Mouse (Mus musculus): Measurements from ENCODE around the gene Nfam1. TPM values are rescaled to one million over a fixed set of nuclear protein-coding genes. Genes with fewer than 3 reads are reported as not detected.

Gene Nfam1
- polyA plus RNA-seq, 1 experiment from 2014 or later = 2.4 TPM

DNA sequence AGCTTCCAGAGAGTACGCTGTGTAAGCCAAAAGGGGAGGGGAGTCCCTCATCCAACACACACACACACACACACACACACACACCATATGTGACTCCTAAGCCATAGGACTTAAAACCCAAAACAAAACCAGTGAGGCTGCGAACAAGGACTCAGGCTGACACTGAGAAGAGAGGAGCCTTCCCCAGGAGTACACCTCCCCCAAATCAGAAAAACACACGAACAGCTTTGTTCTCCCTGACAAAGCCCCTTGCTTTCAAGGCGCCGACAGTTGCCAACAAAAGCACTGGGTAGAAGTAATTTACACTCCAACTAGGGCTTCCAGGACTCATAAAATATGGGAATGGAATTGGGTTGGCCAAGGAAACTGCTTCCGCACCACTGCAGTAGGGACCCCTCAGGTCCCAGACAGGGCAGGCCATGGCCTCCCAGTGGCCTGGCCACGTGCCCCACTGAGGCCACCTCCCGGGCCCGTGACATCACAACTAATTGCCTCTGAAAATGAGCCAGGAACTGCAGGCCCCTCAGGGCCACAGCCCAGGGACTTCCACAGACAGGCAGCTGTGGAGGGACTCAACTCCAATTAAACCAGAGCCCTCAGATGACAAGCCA, 49.6 kb downstream of the Nfam1 start:
- Histone ChIP-seq H3K4me1 (peaks cover 79% of the 10 kb centered on the region), H3K36me3 (replicated peaks) (no peaks in the 10 kb centered on the region), H3K4me3 (peak overlapping the region; percentile 43), H3K27me3 (replicated peaks; ENCODE audit: low read depth, poor library complexity, severe bottlenecking) (peaks cover 80% of the 10 kb centered on the region), H3K9me3 (no peaks in the 10 kb centered on the region), H3K27ac (replicated peaks) (peak overlapping the region; percentile 83)
- peak; percentile 72 for DNase-seq (ENCODE audit: low spot score)
- WGBS = 2% methylated on average over 9 of the region's 9 CpGs

DNA sequence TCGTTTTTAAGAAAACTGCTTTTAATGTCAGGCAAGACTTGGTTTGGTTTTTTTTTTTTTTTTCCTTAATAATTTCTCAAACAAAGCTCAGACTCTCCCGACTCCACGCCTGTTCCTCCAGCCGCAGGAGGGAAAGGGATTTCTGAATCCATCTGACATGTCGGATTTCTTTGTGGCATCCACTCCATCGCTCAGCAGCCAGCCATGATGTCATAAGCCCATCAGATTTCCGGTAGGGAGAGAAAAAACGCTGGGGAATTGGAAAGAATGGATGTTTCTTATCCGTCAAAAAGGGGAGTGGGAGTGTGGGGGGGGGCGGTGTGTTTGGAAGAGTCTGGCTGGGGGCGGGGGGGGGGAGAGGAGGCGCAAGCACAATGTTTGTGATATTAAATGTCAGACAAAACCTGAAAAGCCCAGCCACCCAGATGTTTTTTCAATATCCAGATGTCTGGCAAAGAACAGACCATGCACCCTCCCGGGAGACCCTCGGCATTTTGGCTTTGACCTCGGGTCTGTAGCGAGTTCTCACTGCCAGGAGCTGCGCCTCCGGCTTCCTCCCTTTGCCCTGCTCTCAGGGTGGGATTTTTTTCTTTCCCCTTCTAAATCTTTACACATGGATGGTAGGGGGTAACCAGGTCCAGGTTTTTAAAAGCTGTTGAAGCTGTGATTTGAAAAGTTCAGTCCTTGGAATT, 50.2 kb downstream of the Nfam1 start:
- peak overlapping the region; percentile 43 for H3K4me3 ChIP-seq
- no peaks in the 10 kb centered on the region for H3K9me3 ChIP-seq
- H3K27me3 ChIP-seq (replicated peaks; ENCODE audit: low read depth, poor library complexity, severe bottlenecking) = peaks cover 80% of the 10 kb centered on the region
- H3K36me3 ChIP-seq (replicated peaks) = no peaks in the 10 kb centered on the region
- 8% methylated on average over 18 of the region's 18 CpGs for whole genome bisulfite sequencing
- DNase-seq (ENCODE audit: low spot score) = peak; percentile 79
- peak overlapping the region; percentile 83 for H3K27ac ChIP-seq (replicated peaks)
- H3K4me1 ChIP-seq = peaks cover 73% of the 10 kb centered on the region

DNA sequence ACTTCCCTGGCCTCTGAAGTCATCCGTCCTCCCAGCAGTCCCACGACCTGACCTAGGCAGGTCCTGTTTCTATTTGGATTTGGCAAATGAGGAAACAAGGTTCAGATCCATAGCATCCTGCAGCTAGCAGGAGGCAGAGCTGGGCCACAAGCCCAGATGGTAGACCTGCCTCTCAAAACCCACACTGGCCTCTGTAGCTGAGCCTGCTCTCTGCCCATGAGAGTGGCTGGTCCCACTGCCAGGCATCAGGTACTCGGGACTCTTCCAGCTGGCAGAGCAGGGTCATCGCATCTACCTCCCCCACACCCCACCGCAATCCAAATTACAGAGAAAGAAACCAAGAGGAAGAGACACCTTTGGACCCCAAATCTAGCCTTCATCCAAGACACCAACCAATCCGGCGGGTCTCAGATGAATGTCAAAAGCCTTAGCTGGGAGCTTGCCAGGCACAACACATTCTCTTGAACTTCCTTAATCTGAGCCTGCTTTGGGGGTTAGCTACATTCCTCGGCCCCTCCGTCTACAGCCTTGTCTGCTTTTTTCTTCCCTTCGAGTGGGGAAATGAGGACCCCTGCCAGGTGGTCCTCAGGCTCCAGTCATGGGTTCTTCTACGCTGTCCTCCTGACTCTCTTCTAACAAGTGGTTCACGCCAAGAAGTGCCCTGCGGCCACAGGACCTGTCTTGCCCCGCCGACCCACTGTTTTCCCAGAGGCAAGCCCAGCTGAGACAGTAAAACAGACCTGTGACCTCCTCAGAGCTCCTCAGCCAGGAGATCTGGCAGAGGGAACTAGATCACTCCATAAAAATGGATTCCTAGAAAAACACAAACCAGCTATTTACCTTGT, 51.2 kb downstream of the Nfam1 start:
- Histone ChIP-seq H3K36me3 (replicated peaks) (no peaks in the 10 kb centered on the region), H3K9me3 (no peaks in the 10 kb centered on the region), H3K4me1 (peaks cover 67% of the 10 kb centered on the region), H3K27me3 (replicated peaks; ENCODE audit: low read depth, poor library complexity, severe bottlenecking) (peaks cover 76% of the 10 kb centered on the region), H3K27ac (replicated peaks) (peak overlapping the region; percentile 83), H3K4me3 (no peak overlapping the region; the same call in 1 of the 2 replicates)
- peak; percentile 25 for DNase-seq (ENCODE audit: low spot score)
- WGBS = 29% methylated on average over 15 of the region's 15 CpGs

DNA sequence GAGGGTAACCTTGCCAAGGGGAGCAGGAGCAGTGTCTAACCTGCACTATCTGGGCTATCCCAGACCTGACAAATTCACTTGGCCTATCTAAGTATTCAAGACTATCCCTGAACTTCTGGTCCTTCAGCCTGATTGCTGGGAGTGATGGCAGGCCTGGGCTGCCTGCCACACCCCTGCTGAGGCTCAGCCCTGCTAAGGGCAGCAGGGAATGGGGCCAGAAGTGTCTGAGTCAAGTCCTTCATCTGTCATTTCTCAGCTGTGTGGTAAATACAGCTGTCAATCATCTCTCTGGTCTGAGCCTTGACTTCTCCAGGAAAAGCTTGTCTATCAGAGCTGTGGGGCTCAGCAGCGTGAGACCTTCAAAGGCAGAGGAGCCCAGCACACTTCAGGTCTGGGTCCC, 53.6 kb downstream of the Nfam1 start:
- Histone ChIP-seq H3K4me1 (peaks cover 59% of the 10 kb centered on the region), H3K4me3 (no peak overlapping the region), H3K9me3 (no peaks in the 10 kb centered on the region), H3K27me3 (replicated peaks; ENCODE audit: low read depth, poor library complexity, severe bottlenecking) (peaks cover 58% of the 10 kb centered on the region), H3K27ac (replicated peaks) (peak overlapping the region; percentile 44; the same call in 1 of the 2 replicates), H3K36me3 (replicated peaks) (no peaks in the 10 kb centered on the region)
- 88% methylated on average over 1 of the region's 1 CpGs for WGBS
- DNase-seq (ENCODE audit: low spot score) = no peak

DNA sequence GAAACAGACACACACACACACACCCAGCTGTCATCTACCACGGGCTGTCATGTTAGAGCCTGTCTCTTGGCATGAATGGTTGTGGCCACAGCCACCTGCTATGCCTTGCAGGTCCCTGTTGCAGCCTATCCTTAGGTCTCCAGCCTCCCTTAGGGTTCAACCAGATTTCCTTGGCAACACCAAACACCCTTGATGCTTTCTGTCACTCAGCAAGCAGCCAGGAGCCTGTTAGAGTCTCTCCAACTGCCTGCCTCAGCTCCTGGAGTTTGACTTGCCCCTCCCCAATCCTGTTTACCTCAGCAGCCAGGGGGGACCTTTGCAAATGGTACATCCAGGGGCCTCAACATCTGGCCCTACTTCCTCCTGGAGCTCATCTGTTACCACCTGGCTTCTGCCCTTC, 58.6 kb downstream of the Nfam1 start:
- Histone ChIP-seq H3K27ac (replicated peaks) (no peak overlapping the region), H3K4me3 (no peak overlapping the region), H3K9me3 (no peaks in the 10 kb centered on the region), H3K36me3 (replicated peaks) (no peaks in the 10 kb centered on the region), H3K27me3 (replicated peaks; ENCODE audit: low read depth, poor library complexity, severe bottlenecking) (peaks cover 33% of the 10 kb centered on the region), H3K4me1 (peaks cover 29% of the 10 kb centered on the region)
- WGBS = 77% methylated on average over 1 of the region's 1 CpGs
- DNase-seq (ENCODE audit: low spot score) = no peak

DNA sequence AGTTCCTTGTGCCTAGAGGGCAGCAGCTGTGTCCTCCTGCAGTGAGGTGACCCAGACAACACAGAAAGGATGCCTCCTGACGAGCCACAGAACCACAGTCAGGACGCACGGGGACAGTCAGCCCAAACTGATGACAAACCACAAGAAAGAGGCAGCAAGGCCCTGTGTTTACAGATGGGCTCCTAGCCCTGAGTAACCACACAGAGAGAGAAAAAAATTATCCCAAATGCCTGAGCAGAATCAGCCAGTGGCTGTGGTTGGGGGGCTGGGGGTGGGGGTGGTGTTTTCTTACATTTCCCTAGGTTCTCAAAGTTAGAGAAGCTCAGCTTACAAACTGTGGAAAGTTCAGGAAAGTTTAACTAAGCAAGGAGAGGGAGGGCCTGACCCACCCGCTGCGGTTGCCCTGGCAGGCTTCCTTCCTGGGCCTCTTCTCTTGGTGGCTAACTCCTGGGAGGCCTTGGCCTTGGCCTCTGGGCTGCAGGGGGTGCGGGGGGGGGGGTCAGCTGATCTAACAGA, 63.8 kb downstream of the Nfam1 start:
- Histone ChIP-seq H3K36me3 (replicated peaks) (no peaks in the 10 kb centered on the region), H3K9me3 (no peaks in the 10 kb centered on the region), H3K4me1 (peaks cover 34% of the 10 kb centered on the region), H3K27me3 (replicated peaks; ENCODE audit: low read depth, poor library complexity, severe bottlenecking) (peaks cover 65% of the 10 kb centered on the region), H3K27ac (replicated peaks) (peak overlapping the region; percentile 83), H3K4me3 (peak overlapping the region; percentile 27; the same call in 1 of the 2 replicates)
- WGBS = 17% methylated on average over 6 of the region's 6 CpGs
- DNase-seq (ENCODE audit: low spot score) = peak; percentile 51

DNA sequence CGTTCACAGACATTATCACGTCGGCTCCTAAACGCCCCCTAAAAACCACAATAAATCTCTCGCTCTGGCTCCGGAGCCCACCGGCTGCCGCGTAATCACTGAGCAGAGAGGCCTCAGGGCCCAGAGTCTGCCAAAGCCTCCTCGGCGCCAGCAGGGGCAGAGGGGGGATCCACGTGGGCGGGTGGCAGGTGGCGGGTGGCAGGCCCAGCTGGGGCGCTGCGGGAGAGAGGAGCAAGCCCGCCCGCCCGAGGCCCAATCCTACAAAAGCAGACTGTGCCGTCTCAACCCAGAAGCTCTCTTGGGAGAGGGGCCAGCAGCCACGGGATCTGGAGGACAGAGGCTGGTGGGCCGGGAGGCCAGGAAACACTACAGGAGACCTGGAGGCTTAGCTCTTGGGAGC, 64.7 kb downstream of the Nfam1 start:
- WGBS = 1% methylated on average over 22 of the region's 22 CpGs
- Histone ChIP-seq H3K36me3 (replicated peaks) (no peaks in the 10 kb centered on the region), H3K4me1 (peaks cover 36% of the 10 kb centered on the region), H3K27ac (replicated peaks) (peak overlapping the region; percentile 83), H3K4me3 (peak overlapping the region; percentile 52), H3K9me3 (no peaks in the 10 kb centered on the region), H3K27me3 (replicated peaks; ENCODE audit: low read depth, poor library complexity, severe bottlenecking) (peaks cover 67% of the 10 kb centered on the region)
- DNase-seq (ENCODE audit: low spot score) = peak; percentile 75

DNA sequence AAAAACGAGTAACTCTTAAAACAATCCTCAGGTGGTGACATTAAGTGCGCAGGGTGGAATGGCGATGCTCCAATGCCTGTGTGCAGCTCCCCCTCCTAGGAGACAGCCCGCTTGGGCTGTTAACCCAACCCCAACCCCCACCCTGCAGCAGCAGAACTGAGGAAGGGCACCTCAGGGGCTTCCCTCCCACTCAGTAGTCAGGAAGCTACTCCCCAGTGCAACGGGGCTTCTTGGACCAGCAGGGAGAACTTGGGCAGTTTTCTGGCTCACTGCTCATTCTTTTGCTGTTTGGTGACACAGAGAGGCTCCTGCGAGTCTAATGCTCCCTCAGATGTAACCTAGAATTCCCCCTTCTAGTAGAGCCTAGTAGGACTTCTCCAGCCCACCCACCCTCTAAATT, 65.2 kb downstream of the Nfam1 start:
- Histone ChIP-seq H3K27ac (replicated peaks) (peak overlapping the region; percentile 83), H3K4me3 (peak overlapping the region; percentile 52), H3K36me3 (replicated peaks) (no peaks in the 10 kb centered on the region), H3K9me3 (no peaks in the 10 kb centered on the region), H3K27me3 (replicated peaks; ENCODE audit: low read depth, poor library complexity, severe bottlenecking) (peaks cover 70% of the 10 kb centered on the region), H3K4me1 (peaks cover 39% of the 10 kb centered on the region)
- DNase-seq (ENCODE audit: low spot score) = no peak
- WGBS = 27% methylated on average over 6 of the region's 6 CpGs

DNA sequence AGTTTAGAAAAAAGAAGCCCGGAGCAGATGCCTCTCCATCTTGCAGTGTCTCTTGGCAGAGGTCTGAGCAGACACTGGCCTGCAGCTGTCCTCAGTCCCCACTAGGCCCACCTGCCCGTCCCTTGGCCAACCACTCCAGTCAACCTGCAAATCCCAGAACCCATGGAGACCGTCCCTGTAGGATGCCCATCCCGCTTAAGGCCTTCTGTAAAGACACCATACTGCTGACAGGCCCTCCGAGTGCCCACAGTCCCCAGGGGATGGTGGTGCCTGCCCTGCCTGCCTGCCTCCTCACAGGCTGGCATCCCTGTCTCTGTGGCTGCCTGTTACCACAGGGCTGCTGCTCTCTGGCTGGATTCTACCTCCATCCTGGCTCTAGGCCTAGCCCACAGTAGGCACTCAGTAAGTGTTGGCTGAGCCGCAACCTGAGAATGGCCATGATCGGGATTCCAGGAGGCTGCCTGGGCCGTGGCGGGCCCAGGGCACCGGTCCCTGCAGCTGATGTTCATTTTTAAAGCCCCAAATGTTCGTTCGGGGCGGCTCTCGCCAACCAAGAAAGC, 68.8 kb downstream of the Nfam1 start:
- whole genome bisulfite sequencing = 73% methylated on average over 14 of the region's 14 CpGs
- peak; percentile 33 for DNase-seq (ENCODE audit: low spot score)
- Histone ChIP-seq H3K27ac (replicated peaks) (peak overlapping the region; percentile 84; the same call in 1 of the 2 replicates), H3K27me3 (replicated peaks; ENCODE audit: low read depth, poor library complexity, severe bottlenecking) (peaks cover 92% of the 10 kb centered on the region), H3K4me3 (peak overlapping the region; percentile 69), H3K36me3 (replicated peaks) (no peaks in the 10 kb centered on the region), H3K9me3 (no peaks in the 10 kb centered on the region), H3K4me1 (peaks cover 67% of the 10 kb centered on the region)

DNA sequence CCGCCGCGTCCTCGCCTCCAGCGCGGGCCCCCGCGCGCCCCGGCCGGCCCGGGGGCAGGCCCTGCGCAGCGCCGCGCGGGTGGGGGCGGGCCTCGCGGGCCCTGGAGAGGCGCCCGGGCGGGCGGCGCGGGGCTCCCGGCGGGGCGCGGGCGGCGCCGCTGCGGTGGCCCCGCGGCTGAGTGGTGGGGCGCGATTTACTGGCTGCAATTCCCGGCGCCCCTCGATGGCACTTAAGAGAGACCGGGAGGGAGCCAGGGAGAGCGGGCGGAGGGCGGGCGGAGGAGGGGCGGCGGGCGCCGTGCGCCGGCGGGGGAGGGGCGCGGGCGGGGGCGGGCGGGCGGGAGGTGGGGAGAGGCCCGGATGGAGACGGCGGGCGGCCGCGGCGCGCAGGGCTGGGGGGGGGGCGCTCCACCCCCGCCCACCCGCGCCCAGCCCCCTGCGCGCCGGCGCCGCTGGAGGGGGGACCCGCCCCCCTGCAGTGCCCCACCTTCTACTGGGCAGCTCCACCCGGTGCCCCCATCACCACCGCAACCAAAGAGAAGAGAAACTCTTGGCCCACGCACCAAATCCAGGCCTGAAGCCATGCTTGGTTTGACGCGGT, 69.5 kb downstream of the Nfam1 start:
- H3K27ac ChIP-seq (replicated peaks) = peak overlapping the region; percentile 84
- peak; percentile 71 for DNase-seq (ENCODE audit: low spot score)
- no peaks in the 10 kb centered on the region for H3K36me3 ChIP-seq (replicated peaks)
- peaks cover 92% of the 10 kb centered on the region for H3K27me3 ChIP-seq (replicated peaks; ENCODE audit: low read depth, poor library complexity, severe bottlenecking)
- peak overlapping the region; percentile 69 for H3K4me3 ChIP-seq
- H3K9me3 ChIP-seq = no peaks in the 10 kb centered on the region
- peaks cover 67% of the 10 kb centered on the region for H3K4me1 ChIP-seq
- WGBS = 14% methylated on average over 58 of the region's 82 CpGs

DNA sequence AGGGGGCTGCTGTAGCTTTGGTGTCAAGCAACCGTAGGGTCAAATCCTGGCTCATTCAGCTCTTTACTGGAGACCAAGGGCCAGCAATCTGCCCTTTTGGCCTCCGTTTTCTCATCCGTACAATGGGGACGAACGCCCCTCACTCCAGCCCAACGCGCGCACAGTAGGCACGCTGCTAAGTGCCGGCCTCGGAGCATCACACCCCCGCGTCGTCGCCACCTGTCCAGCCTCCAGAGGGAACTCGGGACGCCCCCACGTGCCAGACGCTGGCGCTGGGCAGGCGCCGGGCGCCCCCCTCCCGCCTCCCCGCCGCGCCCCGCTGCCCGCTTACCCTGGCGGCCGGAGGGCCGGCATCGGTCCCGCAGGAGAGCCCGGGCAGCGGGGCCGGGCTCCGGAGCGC, 70.0 kb downstream of the Nfam1 start:
- Histone ChIP-seq H3K4me3 (peak overlapping the region; percentile 69), H3K9me3 (no peaks in the 10 kb centered on the region), H3K27ac (replicated peaks) (peak overlapping the region; percentile 86), H3K4me1 (peaks cover 67% of the 10 kb centered on the region), H3K27me3 (replicated peaks; ENCODE audit: low read depth, poor library complexity, severe bottlenecking) (peaks cover 92% of the 10 kb centered on the region), H3K36me3 (replicated peaks) (no peaks in the 10 kb centered on the region)
- peak; percentile 46 for DNase-seq (ENCODE audit: low spot score)
- WGBS = 3% methylated on average over 39 of the region's 39 CpGs

DNA sequence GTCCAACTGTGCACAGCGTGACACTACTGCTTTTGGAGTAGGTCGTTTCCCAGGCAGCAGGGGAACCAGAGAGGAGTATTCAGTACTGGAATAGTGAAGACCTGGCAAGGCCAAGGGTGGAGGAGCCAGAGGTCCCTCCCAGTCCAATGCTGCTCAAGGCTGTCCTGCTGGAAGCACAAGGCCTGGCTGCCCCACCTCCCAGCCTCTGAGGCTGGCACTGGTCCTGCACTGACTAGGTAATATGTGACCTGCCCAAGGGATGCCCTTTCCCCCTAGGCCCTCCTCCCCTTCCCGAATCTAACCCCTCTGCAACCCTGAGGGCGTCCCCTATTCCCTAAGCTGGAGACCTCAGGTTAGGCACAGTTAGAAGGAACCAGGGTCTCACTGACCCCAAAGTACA, 70.6 kb downstream of the Nfam1 start:
- no peaks in the 10 kb centered on the region for H3K9me3 ChIP-seq
- peaks cover 92% of the 10 kb centered on the region for H3K27me3 ChIP-seq (replicated peaks; ENCODE audit: low read depth, poor library complexity, severe bottlenecking)
- DNase-seq (ENCODE audit: low spot score) = no peak
- WGBS = 34% methylated on average over 4 of the region's 4 CpGs
- peak overlapping the region; percentile 86; the same call in 1 of the 2 replicates for H3K27ac ChIP-seq (replicated peaks)
- no peaks in the 10 kb centered on the region for H3K36me3 ChIP-seq (replicated peaks)
- peak overlapping the region; percentile 69 for H3K4me3 ChIP-seq
- peaks cover 67% of the 10 kb centered on the region for H3K4me1 ChIP-seq

All from embryonic facial prominence, embryonic 10.5 days (tissue).